ENCODE assay signal across 18 mouse cellular contexts in the genomic region with DNA sequence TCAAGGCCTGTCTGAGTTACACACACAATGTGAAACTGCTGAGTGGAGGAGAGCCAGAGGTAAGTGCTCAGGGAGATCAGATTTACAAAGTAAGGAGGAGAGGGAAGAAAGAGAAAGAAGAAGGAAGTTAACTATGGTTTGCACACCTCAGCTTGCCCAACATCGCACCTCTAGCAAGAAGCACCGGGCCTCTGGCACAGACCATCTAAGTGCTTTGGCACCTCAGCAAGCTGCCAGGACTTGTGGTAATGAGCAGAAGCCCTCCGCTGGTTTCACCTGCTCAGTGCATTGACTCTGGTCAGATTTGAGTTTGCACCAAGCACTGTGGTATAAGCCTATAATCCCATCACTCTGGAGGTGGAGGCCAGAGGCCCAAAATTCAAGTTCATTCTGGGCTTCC.
"Had no signal": no experiment of that assay in that cellular context is flagged by ENCODE, and none has a peak within 500 bp of the region (broad histone marks: within the 10 kb centered on the region; RNA-seq: fewer than 3 reads in every experiment).

No protein-coding gene starts in this region.

- H3K9ac ChIP-seq: liver, postnatal 0 days; lung, embryonic 15.5 days; midbrain, embryonic 13.5 days; neural tube, embryonic 12.5 days; stomach, embryonic 15.5 days had no signal

- H3K4me1 ChIP-seq: lung, embryonic 15.5 days; midbrain, embryonic 13.5 days; neural tube, embryonic 12.5 days; stomach, embryonic 15.5 days had no signal

- H3K9me3 ChIP-seq: lung, embryonic 15.5 days; megakaryocyte, embryonic 14.5 days; midbrain, embryonic 13.5 days; neural tube, embryonic 12.5 days; stomach, embryonic 15.5 days had no signal

- H3K4me2 ChIP-seq: lung, embryonic 15.5 days; midbrain, embryonic 11.5 days; midbrain, embryonic 13.5 days; neural tube, embryonic 12.5 days; stomach, embryonic 15.5 days had no signal

- H3K27ac ChIP-seq: lung, embryonic 15.5 days; midbrain, embryonic 13.5 days; neural tube, embryonic 12.5 days; stomach, embryonic 15.5 days; stomach, postnatal 0 days had no signal

- H3K27me3 ChIP-seq: lung, embryonic 15.5 days; midbrain, embryonic 13.5 days; neural tube, embryonic 12.5 days; stomach, embryonic 15.5 days had no signal

- DNase-seq: liver, postnatal 0 days; lung, adult 2 months; lung, postnatal 14 days; lung, postnatal 4 days; right cerebral cortex, postnatal 14 days; thymus, adult 2 months; thymus, postnatal 25 days; thymus, postnatal 4 days had no signal

- ATAC-seq: liver, postnatal 0 days; lung, postnatal 0 days; midbrain, embryonic 13.5 days; midbrain, embryonic 16.5 days had no signal

- H3K4me3 ChIP-seq: lung, embryonic 15.5 days; megakaryocyte, embryonic 14.5 days; midbrain, embryonic 13.5 days; myocyte; neural tube, embryonic 12.5 days; stomach, embryonic 15.5 days had no signal

- H3K36me3 ChIP-seq: lung, embryonic 15.5 days; midbrain, embryonic 13.5 days; neural tube, embryonic 12.5 days; stomach, embryonic 15.5 days had no signal
